Mouse (Mus musculus) G1E-ER4 (cell line): ENCODE measurements around the gene Vmn1r14. TPM values are rescaled to one million over a fixed set of nuclear protein-coding genes. Genes with fewer than 3 reads are reported as not detected.
"Not testable (repeated sequence)": the region's sequence is repeated elsewhere in the genome, so short reads cannot be mapped to it uniquely, and the experiment has no call there.

Experiments used
- GATA1 ChIP-seq: IDR thresholded peaks from one replicate; pipeline ENCODE4 v1.8.0; 2012; ENCODE audit warnings: low read length, inconsistent platforms
- polyA plus RNA-seq: library from polyadenylated mRNA; stranded (reverse); fragments of >175 nt; gene quantifications from 2 replicates; pipeline ENCODE4 v1.2.3, GENCODE M21; 2012

Gene Vmn1r14
- polyA plus RNA-seq, result not detected in 2 replicates

DNA sequence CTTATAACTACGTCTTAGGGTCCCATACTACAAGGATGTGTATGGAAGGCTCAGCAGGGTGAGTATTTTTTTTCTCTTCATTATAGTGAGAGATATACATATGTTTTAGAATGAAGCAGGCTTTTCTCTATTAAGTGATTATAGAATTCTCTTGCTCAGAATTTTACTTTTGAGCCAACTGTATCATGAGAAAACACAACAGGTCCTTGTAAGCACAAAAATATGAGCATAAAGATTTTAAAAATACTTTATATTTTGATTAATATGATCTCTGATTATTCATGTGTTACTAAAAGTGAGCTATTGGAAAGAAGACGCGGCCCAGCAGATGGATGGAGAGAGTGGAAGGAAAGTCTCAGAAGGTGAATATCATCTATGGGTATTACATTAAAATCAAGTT lies at the start of gene Vmn1r14:
Vmn1r14 (plus strand) TSS at position 301 of the 400 bp plus-strand sequence.
- no peak for TF ChIP-seq GATA1

DNA sequence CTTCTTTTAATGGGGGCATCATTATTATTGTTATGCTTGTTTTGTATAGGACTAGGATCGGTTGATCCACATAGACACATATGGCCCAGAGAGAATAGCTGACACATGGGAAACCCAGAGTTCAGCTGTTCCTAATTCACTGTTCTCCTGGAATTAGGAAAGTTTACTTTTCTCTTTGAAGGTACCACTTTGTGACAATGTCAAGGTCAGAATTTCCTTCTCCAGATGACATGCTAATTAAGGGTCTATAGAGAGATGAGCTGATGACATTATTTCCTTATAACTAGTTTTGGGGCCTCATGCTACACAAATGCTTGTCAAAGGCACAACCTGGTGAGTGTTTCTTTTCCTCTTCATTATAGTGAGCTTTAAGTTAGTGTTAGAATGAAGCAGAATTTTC lies 28.5 kb upstream of the Vmn1r14 start, which contains the start of gene Vmn1r13:
Vmn1r13 (plus strand) TSS at position 301 of the 400 bp plus-strand sequence.
- not testable (repeated sequence) for TF ChIP-seq GATA1

DNA sequence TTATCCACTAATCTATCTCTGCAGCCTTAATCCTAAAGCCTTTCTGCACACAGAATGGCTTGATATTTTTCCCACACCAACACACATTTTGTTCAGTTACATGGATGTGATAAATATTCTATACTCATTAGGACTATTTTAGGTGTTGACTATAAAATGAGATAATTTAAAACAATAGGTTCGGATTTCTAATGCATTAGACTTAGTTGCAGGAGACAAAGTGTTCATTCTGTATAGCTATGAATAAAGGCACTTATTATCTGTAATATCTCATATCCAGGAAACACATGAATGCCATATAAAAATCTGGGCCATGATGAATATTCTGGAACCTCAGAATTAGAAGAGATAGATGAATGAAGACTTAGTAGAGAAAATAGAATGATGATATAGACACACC lies 26.2 kb downstream of the Vmn1r14 start, which contains the start of gene Vmn1r15:
Vmn1r15 (plus strand) TSS at position 301 of the 400 bp plus-strand sequence.
- no peak for TF ChIP-seq GATA1

DNA sequence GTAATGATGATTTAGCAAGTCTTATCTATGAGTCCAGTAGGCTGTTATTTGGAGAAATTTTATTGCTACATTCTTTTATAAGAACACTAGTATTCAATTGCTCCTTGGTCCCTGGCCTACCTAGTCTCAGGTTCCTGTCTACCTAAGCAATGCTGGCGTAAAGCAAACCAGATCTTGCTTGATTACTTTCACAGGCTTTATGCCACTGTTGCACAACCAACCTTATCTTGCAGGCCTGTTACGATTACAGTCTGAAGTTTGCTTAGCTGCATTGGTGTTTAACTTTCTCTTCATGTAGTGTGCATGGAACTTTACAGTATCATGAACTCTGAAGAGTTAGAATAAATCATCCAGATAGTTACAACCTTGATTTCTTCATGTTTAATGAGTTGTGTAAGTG lies 29.5 kb downstream of the Vmn1r14 start:
- no peak for TF ChIP-seq GATA1

DNA sequence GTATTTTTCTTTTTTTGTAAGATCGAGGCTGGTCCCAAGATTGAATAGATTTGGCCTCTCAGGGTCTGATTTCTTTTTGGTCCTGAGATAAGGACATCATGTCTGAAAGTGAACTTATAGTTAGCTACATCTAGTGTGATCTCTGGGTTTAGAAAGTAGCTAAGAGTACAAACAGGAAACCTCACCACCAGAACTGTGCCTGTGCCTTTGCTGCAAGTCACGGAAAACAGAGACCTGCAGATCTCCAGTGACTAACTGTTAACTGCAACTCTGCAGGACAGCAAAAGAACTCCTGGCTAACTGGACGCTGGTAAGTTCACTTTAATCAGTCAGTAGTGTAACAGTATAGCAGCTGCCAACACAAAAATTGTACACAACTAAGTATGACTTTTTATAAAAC lies 40.4 kb downstream of the Vmn1r14 start:
- TF ChIP-seq GATA1, result no peak

DNA sequence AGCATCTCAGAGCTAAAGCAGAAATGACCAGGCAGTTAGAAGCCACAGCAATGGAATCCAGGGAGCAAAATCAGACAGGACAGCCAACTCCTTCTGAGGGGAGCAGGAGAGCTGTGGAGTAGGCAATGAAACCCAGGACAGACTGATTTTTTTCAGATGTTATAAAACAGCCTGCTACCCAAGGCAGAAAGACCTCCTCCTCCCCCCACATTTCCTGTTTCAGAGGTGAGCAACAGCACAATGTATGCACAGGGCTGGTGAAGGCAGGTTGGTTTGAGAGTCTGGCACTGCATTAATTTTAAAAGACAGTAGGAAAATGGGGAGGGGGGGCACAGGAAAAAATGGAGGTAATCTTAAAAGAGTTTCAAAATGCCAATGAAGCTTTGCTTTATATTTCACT lies 41.0 kb downstream of the Vmn1r14 start:
- no peak for TF ChIP-seq GATA1

DNA sequence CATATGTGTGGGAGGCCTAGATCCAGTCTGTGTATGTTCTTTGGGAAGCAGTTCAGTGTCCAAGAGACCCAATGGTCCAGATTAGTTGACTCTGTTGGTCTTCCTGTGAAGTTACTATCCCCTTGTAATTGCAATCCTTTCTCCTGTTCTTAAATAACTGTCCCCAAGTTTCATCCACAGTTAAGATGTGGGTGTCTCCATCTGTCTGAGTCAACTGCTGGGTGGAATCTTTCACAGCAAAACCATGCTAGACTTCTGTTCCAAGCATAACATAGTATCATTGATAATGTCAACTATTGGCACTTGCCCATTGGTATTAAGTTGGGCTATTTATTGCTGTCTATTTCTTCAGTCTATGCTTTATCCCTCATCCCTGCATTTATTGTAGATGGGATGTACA lies 47.5 kb downstream of the Vmn1r14 start:
- TF ChIP-seq GATA1, result no peak

Other genes starting within 250 kb of the Vmn1r14 start
- not detected in 2 replicates for gene Vmn1r6, start 234.4 kb upstream of the Vmn1r14 start, polyA plus RNA-seq
- not detected in 2 replicates for gene Vmn1r7, start 206.4 kb upstream of the Vmn1r14 start, polyA plus RNA-seq
- not detected in 2 replicates for gene Vmn1r8, start 199.4 kb upstream of the Vmn1r14 start, polyA plus RNA-seq
- gene Vmn1r9, start 164.9 kb upstream of the Vmn1r14 start, polyA plus RNA-seq, result not detected in 2 replicates
- not detected in 2 replicates for gene Vmn1r10, start 122.2 kb upstream of the Vmn1r14 start, polyA plus RNA-seq
- not detected in 2 replicates for gene Vmn1r11, start 98.2 kb upstream of the Vmn1r14 start, polyA plus RNA-seq
- not detected in 2 replicates for gene Vmn1r12, start 74.8 kb upstream of the Vmn1r14 start, polyA plus RNA-seq
- not detected in 2 replicates for gene Vmn1r13, start 28.4 kb upstream of the Vmn1r14 start, polyA plus RNA-seq
- gene Vmn1r15, start 26.3 kb downstream of the Vmn1r14 start, polyA plus RNA-seq, result not detected in 2 replicates
- not detected in 2 replicates for gene Vmn1r16, start 97.8 kb downstream of the Vmn1r14 start, polyA plus RNA-seq
- gene Vmn1r17, start 132.0 kb downstream of the Vmn1r14 start, polyA plus RNA-seq, result not detected in 2 replicates
- gene Vmn1r18, start 164.1 kb downstream of the Vmn1r14 start, polyA plus RNA-seq, result not detected in 2 replicates
- not detected in 2 replicates for gene Vmn1r19, start 172.1 kb downstream of the Vmn1r14 start, polyA plus RNA-seq
- not detected in 2 replicates for gene Vmn1r20, start 197.2 kb downstream of the Vmn1r14 start, polyA plus RNA-seq